Mouse (Mus musculus): ENCODE measurements around the gene Parp16. TPM values are rescaled to one million over a fixed set of nuclear protein-coding genes. Genes with fewer than 3 reads are reported as not detected.
"Not testable (repeated sequence)": the region's sequence is repeated elsewhere in the genome, so short reads cannot be mapped to it uniquely, and the experiment has no call there.

Gene Parp16
- polyA plus RNA-seq, 1 experiment from 2014 or later: 5.0 TPM

GRCm38 (mm10) chr9:65199723-65200122 lies 4.6 kb downstream of the Parp16 start:
- H3K9me3 ChIP-seq (replicated peaks; ENCODE audit: control insufficient read depth, low read length): no peaks in the 10 kb centered on the region
- WGBS (ENCODE audit: insufficient replicate concordance): 52% methylated on average over 7 of the region's 7 CpGs
- 0 out of 2 replicates have a peak overlapping the region, but pooled peaks have one; percentile 32 for H3K27ac ChIP-seq (ENCODE audit: low read depth, low read length)
- H3K4me2 ChIP-seq: no peak overlapping the region
- no peak overlapping the region for H3K9ac ChIP-seq (ENCODE audit: low read depth, low read length)
- H3K36me3 ChIP-seq (ENCODE audit: control insufficient read depth, insufficient read depth, low read length): no peaks in the 10 kb centered on the region
- no peaks in the 10 kb centered on the region for H3K27me3 ChIP-seq (ENCODE audit: control insufficient read depth, insufficient read depth, low read length)
- no peak for ATAC-seq (replicated peaks; ENCODE audit: insufficient number of reproducible peaks, low FRiP score, low TSS enrichment)
- H3K4me1 ChIP-seq (ENCODE audit: control insufficient read depth, insufficient read depth, low read length): peaks cover 18% of the 10 kb centered on the region
- H3K4me3 ChIP-seq (ENCODE audit: low read depth, low read length): no peak overlapping the region

GRCm38 (mm10) chr9:65200606-65201005 lies 5.5 kb downstream of the Parp16 start:
- peak overlapping the region; percentile 32; the same call in 1 of the 2 replicates for H3K27ac ChIP-seq (ENCODE audit: low read depth, low read length)

GRCm38 (mm10) chr9:65201021-65201380 lies 5.8 kb downstream of the Parp16 start:
- H3K27ac ChIP-seq (ENCODE audit: low read depth, low read length): no peak overlapping the region; the same call in 1 of the 2 replicates
- H3K4me3 ChIP-seq (ENCODE audit: low read depth, low read length): no peak overlapping the region
- no peak overlapping the region for H3K4me2 ChIP-seq
- H3K4me1 ChIP-seq (ENCODE audit: control insufficient read depth, insufficient read depth, low read length): peaks cover 5% of the 10 kb centered on the region
- 40% methylated on average over 3 of the region's 3 CpGs for WGBS (ENCODE audit: insufficient replicate concordance)
- ATAC-seq (replicated peaks; ENCODE audit: insufficient number of reproducible peaks, low FRiP score, low TSS enrichment): no peak
- no peak overlapping the region for H3K9ac ChIP-seq (ENCODE audit: low read depth, low read length)
- H3K36me3 ChIP-seq (ENCODE audit: control insufficient read depth, insufficient read depth, low read length): no peaks in the 10 kb centered on the region
- H3K9me3 ChIP-seq (replicated peaks; ENCODE audit: control insufficient read depth, low read length): no peaks in the 10 kb centered on the region
- H3K27me3 ChIP-seq (ENCODE audit: control insufficient read depth, insufficient read depth, low read length): no peaks in the 10 kb centered on the region

More at GRCm38 (mm10) chr9:65200606-65201005, 5.5 kb downstream of the Parp16 start:
- Histone ChIP-seq H3K4me2 (no peak overlapping the region), H3K9me3 (replicated peaks; ENCODE audit: control insufficient read depth, low read length) (no peaks in the 10 kb centered on the region), H3K4me3 (ENCODE audit: low read depth, low read length) (no peak overlapping the region), H3K36me3 (ENCODE audit: control insufficient read depth, insufficient read depth, low read length) (no peaks in the 10 kb centered on the region), H3K27me3 (ENCODE audit: control insufficient read depth, insufficient read depth, low read length) (no peaks in the 10 kb centered on the region), H3K9ac (ENCODE audit: low read depth, low read length) (no peak overlapping the region), H3K4me1 (ENCODE audit: control insufficient read depth, insufficient read depth, low read length) (peaks cover 9% of the 10 kb centered on the region)
- ATAC-seq (replicated peaks; ENCODE audit: insufficient number of reproducible peaks, low FRiP score, low TSS enrichment): no peak
- WGBS (ENCODE audit: insufficient replicate concordance): 67% methylated on average over 1 of the region's 1 CpGs

- H3K36me3 ChIP-seq (ENCODE audit: control insufficient read depth, insufficient read depth, low read length): no peaks in the 10 kb centered on the region
- H3K27me3 ChIP-seq (ENCODE audit: control insufficient read depth, insufficient read depth, low read length): no peaks in the 10 kb centered on the region
- H3K4me3 ChIP-seq (ENCODE audit: low read depth, low read length): peak overlapping the region; percentile 36
- ATAC-seq (replicated peaks; ENCODE audit: insufficient number of reproducible peaks, low FRiP score, low TSS enrichment): peak; percentile 74
- 0 out of 2 replicates have a peak, but pooled peaks cover 2% of the 10 kb centered on the region for H3K4me1 ChIP-seq (ENCODE audit: control insufficient read depth, insufficient read depth, low read length)
- H3K9ac ChIP-seq (ENCODE audit: low read depth, low read length): peak overlapping the region; percentile 59
- no peaks in the 10 kb centered on the region for H3K9me3 ChIP-seq (replicated peaks; ENCODE audit: control insufficient read depth, low read length)
- H3K4me2 ChIP-seq: peak overlapping the region; percentile 60
- 1% methylated on average over 18 of the region's 18 CpGs for WGBS (ENCODE audit: insufficient replicate concordance)
- H3K27ac ChIP-seq (ENCODE audit: low read depth, low read length): peak overlapping the region; percentile 22; the same call in 1 of the 2 replicates
Observed at GRCm38 (mm10) chr9:65201381-65202164, 6.4 kb downstream of the Parp16 start.

- no peaks in the 10 kb centered on the region for H3K36me3 ChIP-seq (ENCODE audit: control insufficient read depth, insufficient read depth, low read length)
- H3K4me3 ChIP-seq (ENCODE audit: low read depth, low read length): peak overlapping the region; percentile 36
- H3K9ac ChIP-seq (ENCODE audit: low read depth, low read length): peak overlapping the region; percentile 59
- no peaks in the 10 kb centered on the region for H3K4me1 ChIP-seq (ENCODE audit: control insufficient read depth, insufficient read depth, low read length)
- no peaks in the 10 kb centered on the region for H3K9me3 ChIP-seq (replicated peaks; ENCODE audit: control insufficient read depth, low read length)
- H3K27ac ChIP-seq (ENCODE audit: low read depth, low read length): peak overlapping the region; percentile 22; the same call in 1 of the 2 replicates
- 30% methylated on average over 11 of the region's 11 CpGs for WGBS (ENCODE audit: insufficient replicate concordance)
- H3K27me3 ChIP-seq (ENCODE audit: control insufficient read depth, insufficient read depth, low read length): no peaks in the 10 kb centered on the region
- no peak for ATAC-seq (replicated peaks; ENCODE audit: insufficient number of reproducible peaks, low FRiP score, low TSS enrichment)
- peak overlapping the region; percentile 60 for H3K4me2 ChIP-seq
Observed at GRCm38 (mm10) chr9:65202165-65202754, 7.1 kb downstream of the Parp16 start.

GRCm38 (mm10) chr9:65205049-65205815 lies 10.1 kb downstream of the Parp16 start:
- 60% methylated on average over 11 of the region's 11 CpGs for WGBS (ENCODE audit: insufficient replicate concordance)
- no peak for ATAC-seq (replicated peaks; ENCODE audit: insufficient number of reproducible peaks, low FRiP score, low TSS enrichment)

GRCm38 (mm10) chr9:65207041-65207815 lies 12.1 kb downstream of the Parp16 start:
- H3K27me3 ChIP-seq (ENCODE audit: control insufficient read depth, insufficient read depth, low read length); H3K9me3 ChIP-seq (replicated peaks; ENCODE audit: control insufficient read depth, low read length); H3K4me1 ChIP-seq (ENCODE audit: control insufficient read depth, insufficient read depth, low read length); ATAC-seq (replicated peaks; ENCODE audit: insufficient number of reproducible peaks, low FRiP score, low TSS enrichment); H3K36me3 ChIP-seq (ENCODE audit: control insufficient read depth, insufficient read depth, low read length); H3K4me3 ChIP-seq (ENCODE audit: low read depth, low read length); H3K27ac ChIP-seq (ENCODE audit: low read depth, low read length); H3K9ac ChIP-seq (ENCODE audit: low read depth, low read length); H3K4me2 ChIP-seq: not testable (repeated sequence)
- 76% methylated on average over 7 of the region's 9 CpGs for WGBS (ENCODE audit: insufficient replicate concordance)

More at GRCm38 (mm10) chr9:65205049-65205815, 10.1 kb downstream of the Parp16 start:
- Histone ChIP-seq H3K27me3 (ENCODE audit: control insufficient read depth, insufficient read depth, low read length) (no peaks in the 10 kb centered on the region), H3K36me3 (ENCODE audit: control insufficient read depth, insufficient read depth, low read length) (no peaks in the 10 kb centered on the region), H3K4me3 (ENCODE audit: low read depth, low read length) (no peak overlapping the region), H3K9ac (ENCODE audit: low read depth, low read length) (no peak overlapping the region), H3K9me3 (replicated peaks; ENCODE audit: control insufficient read depth, low read length) (no peaks in the 10 kb centered on the region), H3K27ac (ENCODE audit: low read depth, low read length) (no peak overlapping the region), H3K4me2 (no peak overlapping the region), H3K4me1 (ENCODE audit: control insufficient read depth, insufficient read depth, low read length) (no peaks in the 10 kb centered on the region)
